Mouse (Mus musculus) thymus, postnatal 10 days (tissue): ENCODE results near the gene Rpl18.

Experiments used
- DNase-seq, 2 experiments: peaks; one replicate each; pipeline ENCODE4 v3.0.0; 2021; ENCODE audit warnings: low spot score in 2 of 2

Rpl18 gene

GRCm38 (mm10) chr7:45715090-45715708 is at the start of gene Rpl18:
Gene Rpl18 (plus strand): TSS chr7:45715457.
- peak; percentile 96 to 98 for DNase-seq

GRCm38 (mm10) chr7:45666161-45666560 is 49.1 kb upstream of the Rpl18 start, which contains the start of gene Fut2:
Gene Fut2 (minus strand): TSS chr7:45666394.
- DNase-seq = no peak

- no peak for DNase-seq
Measured at GRCm38 (mm10) chr7:45667761-45668160, 47.5 kb upstream of the Rpl18 start.

- DNase-seq = no peak
Measured at GRCm38 (mm10) chr7:45668921-45669320, 46.3 kb upstream of the Rpl18 start.

GRCm38 (mm10) chr7:45677627-45678295 is 37.5 kb upstream of the Rpl18 start:
- DNase-seq = no peak

GRCm38 (mm10) chr7:45678513-45678912 is 36.7 kb upstream of the Rpl18 start:
- no peak for DNase-seq

- DNase-seq = no peak
Measured at GRCm38 (mm10) chr7:45679966-45680621, 35.2 kb upstream of the Rpl18 start.

- DNase-seq = no peak
Measured at GRCm38 (mm10) chr7:45681046-45681736, 34.1 kb upstream of the Rpl18 start.

GRCm38 (mm10) chr7:45682144-45683126 is 32.8 kb upstream of the Rpl18 start:
- peak; percentile 78 to 93 for DNase-seq

GRCm38 (mm10) chr7:45683396-45684050 is 31.7 kb upstream of the Rpl18 start, which contains the start of gene Ntn5:
Gene Ntn5 (plus strand): TSS chr7:45684022.
- DNase-seq = peak in 1 of 2 experiments; percentile 13

GRCm38 (mm10) chr7:45685811-45686210 is 29.4 kb upstream of the Rpl18 start:
- DNase-seq = no peak

- DNase-seq = no peak
Measured at GRCm38 (mm10) chr7:45686841-45687240, 28.4 kb upstream of the Rpl18 start.

- DNase-seq = no peak
Measured at GRCm38 (mm10) chr7:45689099-45689498, 26.2 kb upstream of the Rpl18 start.

GRCm38 (mm10) chr7:45689800-45690199 is 25.5 kb upstream of the Rpl18 start:
- DNase-seq = no peak

- no peak for DNase-seq
Measured at GRCm38 (mm10) chr7:45692364-45692763, 22.9 kb upstream of the Rpl18 start.

- DNase-seq = no peak
Measured at GRCm38 (mm10) chr7:45693921-45694591, 21.2 kb upstream of the Rpl18 start, which contains the start of gene Sec1. Gene Sec1 (minus strand): TSS chr7:45694402.

- DNase-seq = peak in 1 of 2 experiments; percentile 32
Measured at GRCm38 (mm10) chr7:45695098-45695497, 20.2 kb upstream of the Rpl18 start.

- no peak for DNase-seq
Measured at GRCm38 (mm10) chr7:45697894-45698293, 17.4 kb upstream of the Rpl18 start.

GRCm38 (mm10) chr7:45699523-45700141 is 15.6 kb upstream of the Rpl18 start, which contains the start of gene Car11:
Gene Car11 (plus strand): TSS chr7:45699843.
- DNase-seq = no peak
